Mouse (Mus musculus) central nervous system, embryonic 18 days (tissue): ENCODE data around the gene Olfr267. TPM values are rescaled to one million over a fixed set of nuclear protein-coding genes. Genes with fewer than 3 reads are reported as not detected.

Experiments used
- polyA plus RNA-seq: library from polyadenylated mRNA; depleted of rRNA; stranded (reverse); fragments of >200 nt; gene quantifications from 2 replicates; pipeline ENCODE4 v1.2.3, GENCODE M21; 2012; rRNA removed

Gene Olfr267
- 0.39 and 0.40 TPM in 2 replicates for polyA plus RNA-seq

DNA sequence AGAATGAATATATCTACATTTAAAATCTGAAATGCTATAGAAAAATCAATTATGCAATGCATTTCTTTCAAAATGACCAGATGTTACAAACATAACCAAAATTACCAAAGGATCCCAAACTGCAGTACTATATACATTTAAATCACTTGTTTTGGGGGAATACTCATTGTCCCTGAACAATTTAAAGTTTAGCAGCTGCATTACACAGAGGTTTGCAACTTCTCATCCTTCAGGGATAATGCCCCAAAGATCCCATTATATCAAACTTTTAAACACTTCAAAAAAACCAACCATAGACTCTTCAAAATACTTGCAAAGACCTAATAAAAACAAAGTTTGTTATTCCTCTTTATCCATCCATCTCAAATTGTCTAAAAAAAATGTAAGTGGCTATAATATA is at the start of gene Olfr267:
Olfr267 (minus strand) TSS at position 101 of the 400 bp plus-strand sequence.

Other genes with a start within 250 kb of the Olfr267 start
- 8.1 and 9.2 TPM in 2 replicates for gene Lpar1, start 233.8 kb downstream of the Olfr267 start, polyA plus RNA-seq
- 29.2 and 31.7 TPM in 2 replicates for gene Ecpas, start 125.0 kb upstream of the Olfr267 start, polyA plus RNA-seq
- 4.9 and 5.4 TPM in 2 replicates for gene Zkscan16, start 155.9 kb upstream of the Olfr267 start, polyA plus RNA-seq
- 2.7 and 4.0 TPM in 2 replicates for gene Ptgr1, start 199.4 kb upstream of the Olfr267 start, polyA plus RNA-seq
- gene Dnajc25, start 207.3 kb upstream of the Olfr267 start, polyA plus RNA-seq = 4.5 and 4.6 TPM in 2 replicates
- not detected in 2 replicates for gene Gm20503, start 215.5 kb upstream of the Olfr267 start, polyA plus RNA-seq
- gene Gng10, start 247.4 kb upstream of the Olfr267 start, polyA plus RNA-seq = 105 and 111 TPM in 2 replicates